Mouse (Mus musculus): ENCODE results near the gene Stard13. TPM values are rescaled to one million over a fixed set of nuclear protein-coding genes. Genes with fewer than 3 reads are reported as not detected.

The Stard13 gene
- total RNA-seq, 4 experiments from 2014 or later = 12.5 to 17.0 (median 14.7) TPM

GRCm38 (mm10) chr5:151055426-151056090 lies 178.1 kb downstream of the Stard13 start:
- DNase-seq = no peak

DNA sequence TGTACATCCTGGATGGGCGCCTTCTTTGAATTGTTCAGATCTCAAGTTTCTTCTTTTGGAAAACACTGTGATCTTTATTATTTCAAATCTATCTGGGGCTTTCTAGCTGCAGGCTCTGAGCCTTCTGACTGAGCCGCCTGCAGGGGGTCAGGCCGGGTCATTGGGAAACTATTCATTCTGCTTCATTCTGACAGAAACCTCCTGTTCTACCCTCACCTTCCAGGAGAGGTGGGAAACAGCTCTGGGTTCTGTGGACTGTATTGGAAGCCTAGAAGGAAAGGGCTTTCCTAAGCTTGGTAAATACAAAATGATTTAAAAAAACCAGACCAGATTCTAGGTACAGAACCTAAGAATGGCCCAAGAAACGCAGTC lies 178.9 kb downstream of the Stard13 start:
- DNase-seq = no peak

DNA sequence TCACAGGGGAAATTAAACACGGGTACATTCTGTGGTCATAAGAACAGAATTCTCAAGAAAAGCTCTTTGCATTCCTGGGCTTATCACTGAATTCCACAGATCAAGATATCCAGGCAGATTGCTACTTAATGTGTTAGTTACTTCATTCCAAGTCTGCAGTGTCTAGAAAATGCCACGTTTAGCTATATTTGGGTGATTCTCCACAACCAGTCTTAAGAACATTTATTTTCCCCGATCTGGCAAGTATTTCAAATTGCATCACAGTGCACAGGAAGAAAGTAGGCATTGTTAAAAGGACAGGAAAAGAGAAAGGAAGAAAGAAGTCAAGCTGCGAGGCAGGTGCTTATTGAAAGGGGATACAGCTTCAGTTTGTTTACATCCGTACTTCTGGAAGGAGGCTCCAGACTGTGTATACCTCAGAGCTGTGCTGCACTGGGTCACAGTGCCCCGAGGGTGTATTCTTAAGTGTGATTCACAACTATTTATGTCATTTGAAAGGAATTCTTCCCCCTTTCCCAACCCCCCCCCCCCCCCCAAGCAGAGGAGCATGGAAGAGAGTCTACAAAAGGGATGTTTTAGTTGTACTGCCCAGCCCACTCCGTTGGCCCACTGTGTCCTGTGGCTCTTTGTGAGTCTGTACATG lies 179.4 kb downstream of the Stard13 start:
- no peak for DNase-seq

- no peak for DNase-seq
Measured at GRCm38 (mm10) chr5:151053190-151053589, 180.4 kb downstream of the Stard13 start.

GRCm38 (mm10) chr5:151052331-151052730 lies 181.3 kb downstream of the Stard13 start:
- no peak for DNase-seq

DNA sequence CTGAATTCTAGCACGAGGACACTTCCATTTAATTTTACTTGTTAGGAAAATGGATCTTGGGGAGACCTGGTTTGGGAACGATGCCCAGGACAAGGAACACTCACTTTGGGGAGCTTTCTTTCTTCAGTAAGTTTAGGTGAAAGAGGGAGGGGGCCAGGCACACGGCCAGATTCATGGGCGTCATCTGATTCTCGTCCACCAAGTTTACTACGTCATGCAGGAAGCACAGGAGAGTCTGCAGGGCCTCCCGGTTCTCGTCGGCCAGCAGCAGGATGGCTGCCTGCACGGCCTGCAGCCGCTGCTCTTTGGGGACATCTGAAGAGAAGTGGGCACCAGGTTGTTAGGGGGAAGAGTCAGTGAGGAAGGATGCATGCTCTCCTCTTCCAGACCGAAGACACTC lies 186.1 kb downstream of the Stard13 start:
- DNase-seq = no peak

GRCm38 (mm10) chr5:151046917-151047316 lies 186.7 kb downstream of the Stard13 start:
- DNase-seq = no peak

- no peak for DNase-seq
Measured at GRCm38 (mm10) chr5:151046131-151046530, 187.5 kb downstream of the Stard13 start.

DNA sequence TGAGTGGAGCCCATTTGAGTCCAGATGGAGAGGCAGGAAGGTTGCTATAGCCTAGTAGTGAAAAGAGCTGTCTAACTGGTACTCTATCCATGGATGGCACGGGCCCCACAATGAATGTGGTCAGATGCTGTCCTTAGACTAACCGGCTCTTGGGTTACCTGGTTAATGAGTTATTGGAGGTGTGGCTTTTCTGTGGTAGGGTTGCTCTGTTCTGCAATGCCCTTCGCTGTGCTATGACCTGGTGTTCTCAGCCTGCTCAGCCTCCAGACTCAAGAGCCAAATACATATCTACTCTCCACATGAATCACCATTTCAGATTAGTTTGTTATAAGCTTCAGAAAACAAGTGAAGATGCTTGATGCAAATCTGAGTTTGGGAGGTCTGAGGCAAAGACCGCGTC lies 190.7 kb downstream of the Stard13 start:
- no peak for DNase-seq

GRCm38 (mm10) chr5:151037871-151038270 lies 195.8 kb downstream of the Stard13 start:
- DNase-seq = no peak

DNA sequence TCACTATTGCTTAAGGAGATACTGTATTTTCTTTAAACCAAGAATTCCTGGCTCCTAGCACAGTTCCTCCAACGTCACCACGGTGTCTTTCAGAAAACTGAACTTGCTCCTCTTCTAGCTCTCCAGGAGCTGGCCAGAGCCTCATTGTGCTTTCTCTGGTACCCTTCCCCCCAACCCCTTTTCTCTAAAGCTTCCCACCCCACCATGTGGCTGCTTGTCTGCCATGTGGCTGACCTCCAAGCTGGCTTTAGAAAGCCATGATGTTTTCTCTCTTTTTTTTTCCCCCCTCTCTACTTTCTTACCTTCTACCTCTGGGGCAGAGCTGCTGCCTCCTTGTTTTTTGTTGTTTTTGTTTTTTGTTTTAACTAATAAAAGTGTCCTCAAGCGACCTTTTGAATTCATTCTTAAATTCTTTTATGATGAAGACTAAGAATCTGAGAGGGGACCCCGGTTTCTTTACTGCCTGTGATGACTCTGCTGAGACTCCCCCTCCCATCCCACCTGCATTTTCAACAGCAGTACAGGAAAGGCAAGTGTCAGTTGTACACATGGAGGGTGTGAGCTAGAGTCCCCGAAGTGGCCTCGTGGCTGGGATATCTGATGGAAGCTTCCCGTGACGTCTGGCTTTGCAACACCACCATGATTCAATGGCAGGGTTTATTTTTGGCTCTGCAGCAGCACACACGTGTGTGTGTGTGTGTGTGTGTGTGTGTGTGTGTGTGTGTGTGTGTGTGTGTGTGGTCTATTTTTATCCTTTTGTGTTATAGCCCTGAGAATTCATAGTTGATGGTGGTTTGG lies 198.7 kb downstream of the Stard13 start:
- DNase-seq = no peak

GRCm38 (mm10) chr5:151028906-151029305 lies 204.7 kb downstream of the Stard13 start:
- no peak for DNase-seq

- DNase-seq = no peak
Measured at GRCm38 (mm10) chr5:151027171-151027570, 206.5 kb downstream of the Stard13 start.

DNA sequence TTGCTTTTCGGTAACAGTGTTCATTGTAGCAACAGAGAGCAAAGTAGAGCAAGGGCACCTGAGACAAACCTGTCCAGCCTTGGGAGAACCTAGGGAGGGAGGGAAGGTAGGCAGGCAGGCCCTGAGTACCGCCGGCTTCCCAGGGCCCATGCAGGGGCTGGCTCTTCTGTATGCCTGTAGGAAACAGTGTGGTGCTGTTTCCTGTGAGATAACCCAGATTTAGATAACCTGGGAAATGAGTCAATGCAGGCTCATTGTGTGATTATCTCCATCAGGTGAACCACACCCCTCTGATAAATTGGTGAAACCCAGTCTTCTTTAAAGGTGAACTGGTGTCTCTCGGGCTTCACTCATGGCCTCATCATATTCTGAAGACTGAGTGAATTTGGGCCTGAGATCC lies 207.6 kb downstream of the Stard13 start:
- no peak for DNase-seq

DNA sequence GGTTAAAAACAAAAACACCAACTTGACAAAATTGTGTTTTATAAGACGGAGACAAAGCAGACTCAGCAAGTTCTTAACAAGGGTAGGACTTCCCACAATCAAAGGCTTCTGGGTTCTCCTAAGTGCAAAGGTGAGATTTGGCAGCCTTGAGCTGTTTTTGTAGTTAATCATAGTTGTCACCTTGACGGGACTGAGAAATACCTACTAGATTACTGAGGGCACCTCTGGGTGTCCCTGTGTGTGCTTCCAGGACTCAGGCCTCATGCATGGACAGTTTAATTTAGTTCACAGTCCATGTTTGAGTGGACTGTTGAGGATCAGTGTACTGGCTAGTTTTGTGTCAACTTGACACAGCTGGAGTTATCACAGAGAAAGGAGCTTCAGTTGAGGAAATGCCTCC lies 209.2 kb downstream of the Stard13 start:
- DNase-seq = no peak

DNA sequence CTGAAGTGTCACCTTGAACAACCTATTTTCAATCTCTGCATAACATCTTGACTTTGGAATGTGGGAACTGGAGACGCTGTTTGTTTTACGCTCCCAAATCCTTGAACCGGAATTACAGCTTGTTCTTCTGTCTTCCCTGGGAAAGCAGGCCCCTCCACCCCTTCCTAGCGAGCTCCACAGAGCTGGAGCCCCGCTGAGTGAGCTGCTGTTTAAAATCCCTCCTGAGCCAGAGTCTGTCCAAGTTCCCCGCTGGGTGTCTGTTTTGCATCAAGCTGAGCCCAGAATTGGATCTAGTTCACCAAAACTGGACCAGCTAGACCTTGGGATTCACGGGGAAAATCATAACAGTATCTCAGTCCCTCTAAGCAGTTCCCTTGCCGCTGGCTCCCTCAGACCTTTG lies 210.2 kb downstream of the Stard13 start:
- DNase-seq = no peak

- no peak for DNase-seq
Measured at GRCm38 (mm10) chr5:151022939-151023338, 210.7 kb downstream of the Stard13 start.

DNA sequence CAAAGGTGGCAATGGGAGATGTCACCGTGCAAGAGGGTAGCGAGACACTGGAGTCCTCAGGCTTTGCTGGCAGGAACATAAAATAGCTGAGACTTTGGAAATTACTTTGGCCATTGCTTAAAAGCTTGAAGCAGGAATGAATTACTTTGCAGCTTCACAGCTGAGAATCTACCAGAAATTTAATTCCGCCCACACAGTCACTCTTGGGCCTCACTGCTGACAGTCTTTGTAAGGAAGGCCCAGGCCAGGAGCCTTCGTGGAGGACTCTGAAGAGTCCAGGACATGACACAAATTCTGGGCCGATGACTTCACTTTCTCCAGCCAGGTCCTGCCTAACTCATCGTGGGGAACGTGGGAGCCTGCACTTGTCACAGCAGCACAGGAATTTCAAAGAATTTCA lies 211.6 kb downstream of the Stard13 start:
- no peak for DNase-seq

- no peak for DNase-seq
Measured at GRCm38 (mm10) chr5:151020831-151021230, 212.8 kb downstream of the Stard13 start.

DNA sequence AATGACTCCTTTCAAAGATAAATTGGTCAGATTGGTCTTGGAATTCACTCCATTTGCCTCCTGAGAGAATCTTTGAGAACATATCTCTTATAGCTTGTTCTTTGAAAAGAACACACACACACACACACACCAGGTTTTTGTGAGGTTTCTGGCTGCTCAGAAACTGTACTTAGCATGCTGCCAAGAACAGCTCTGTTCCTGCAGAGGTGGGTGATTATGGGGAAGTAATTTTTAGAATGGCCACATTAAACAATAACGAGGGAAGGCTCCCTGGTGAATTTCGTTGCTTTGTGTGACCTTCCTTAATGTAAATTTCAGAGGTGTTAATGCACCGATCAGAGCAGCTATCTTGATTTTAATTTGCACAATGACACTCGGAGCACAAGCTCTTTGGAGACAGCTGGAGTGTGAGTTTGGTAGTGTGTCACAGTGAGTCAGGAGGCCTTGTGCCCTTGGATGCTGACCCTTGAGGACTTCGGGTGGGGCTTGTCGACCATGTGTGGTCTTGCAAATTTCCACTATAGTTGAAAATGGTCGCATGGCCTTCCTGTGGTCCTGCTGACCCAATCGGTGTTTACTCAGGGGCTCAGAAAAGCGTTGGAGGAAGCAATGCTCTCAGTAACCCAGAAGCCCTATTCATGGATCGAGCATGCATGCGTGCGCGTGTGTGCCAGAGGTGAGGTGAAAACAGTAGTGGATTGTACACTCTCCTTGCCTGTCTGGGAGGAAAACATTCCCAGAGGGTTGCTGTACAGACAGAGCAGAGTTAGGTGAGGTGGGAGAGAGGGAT lies 213.4 kb downstream of the Stard13 start:
- no peak for DNase-seq

GRCm38 (mm10) chr5:151018959-151019358 lies 214.7 kb downstream of the Stard13 start:
- DNase-seq = no peak

GRCm38 (mm10) chr5:151018450-151018849 lies 215.2 kb downstream of the Stard13 start:
- no peak for DNase-seq

DNA sequence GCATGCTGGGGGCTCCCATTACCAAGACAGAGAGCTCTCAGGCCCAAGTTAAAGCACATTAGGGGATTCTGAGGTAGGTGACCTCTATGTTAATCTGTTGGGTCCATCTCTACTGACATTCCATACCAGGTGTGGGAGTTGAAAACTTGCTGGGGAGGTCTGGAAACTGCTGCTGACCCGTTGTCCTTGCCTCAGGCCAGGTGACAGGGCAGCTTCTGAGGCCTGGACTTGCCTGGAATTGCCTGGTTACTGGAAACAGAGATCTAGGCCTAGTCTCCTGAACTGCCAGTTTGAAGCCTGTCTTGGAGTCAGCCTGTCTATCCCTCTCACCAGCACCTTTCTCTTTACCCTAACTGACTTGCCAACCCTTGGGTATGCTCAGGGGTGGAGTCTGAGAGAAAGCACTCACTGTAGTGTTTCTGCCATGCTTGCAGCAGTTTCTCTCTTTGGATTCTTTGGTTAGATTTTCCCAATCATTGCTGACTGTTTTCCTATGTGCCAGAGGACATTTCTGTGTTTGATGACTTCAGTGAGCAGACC lies 229.3 kb downstream of the Stard13 start:
- no peak for DNase-seq

Data from adrenal gland, adult 8-10 months (tissue).